Mouse (Mus musculus) fibroblast of lung, adult 2 months (primary cell): ENCODE results near the gene Adamtsl2.

Experiments
- DNase-seq: peaks from one replicate; pipeline ENCODE4 v3.0.0-alpha.2; 2011; ENCODE audit warnings: low read depth

Adamtsl2 gene

GRCm38 (mm10) chr2:27119766-27120165, 40.6 kb downstream of the Adamtsl2 start:
- DNase-seq, result no peak

DNA sequence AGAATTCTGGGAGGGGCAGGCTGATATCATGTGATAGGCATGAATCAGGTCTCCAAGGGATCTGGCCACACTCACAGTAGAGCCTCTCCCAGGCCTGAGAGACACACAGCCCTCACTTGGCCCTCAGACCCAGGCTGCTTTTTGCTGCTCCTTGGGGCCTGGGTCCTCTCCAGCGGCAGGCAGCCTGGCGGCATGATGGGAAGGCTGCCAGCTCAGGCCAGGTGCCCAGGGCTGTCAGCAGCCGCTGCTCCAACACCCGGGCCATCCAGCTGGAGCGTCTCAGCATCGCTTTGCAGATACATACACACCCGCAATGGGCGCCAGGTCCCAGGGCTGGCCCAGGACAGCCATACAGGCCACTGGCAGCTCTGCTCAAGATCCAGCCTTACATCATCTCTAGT, 41.1 kb downstream of the Adamtsl2 start:
- DNase-seq, result peak; percentile 31

- no peak for DNase-seq
These were observed 42.6 kb downstream of the Adamtsl2 start for GRCm38 (mm10) chr2:27121626-27122355.

GRCm38 (mm10) chr2:27122578-27122977, 43.4 kb downstream of the Adamtsl2 start:
- DNase-seq, result no peak

GRCm38 (mm10) chr2:27123121-27123520, 43.9 kb downstream of the Adamtsl2 start:
- no peak for DNase-seq

GRCm38 (mm10) chr2:27125979-27126378, 46.8 kb downstream of the Adamtsl2 start:
- DNase-seq, result no peak

DNA sequence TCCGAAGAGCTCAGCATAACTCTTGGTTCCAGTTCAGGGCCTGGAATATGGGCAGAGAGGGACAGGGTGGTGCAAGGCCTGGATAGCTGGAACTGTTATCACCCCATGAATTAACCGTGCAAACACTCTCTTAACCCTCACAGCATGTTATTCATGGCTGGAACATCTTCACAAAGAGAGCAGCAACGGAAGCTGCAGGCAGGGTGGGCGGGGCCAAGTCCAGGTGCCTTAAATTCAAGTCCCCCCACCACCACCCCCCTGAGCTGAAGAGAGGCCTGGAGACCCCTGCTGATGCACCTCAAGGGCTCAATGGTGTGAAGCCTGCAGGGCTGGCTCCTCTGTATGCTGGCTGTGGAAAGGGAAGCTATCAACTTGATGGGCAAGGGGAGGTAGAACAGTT, 47.3 kb downstream of the Adamtsl2 start:
- no peak for DNase-seq

DNA sequence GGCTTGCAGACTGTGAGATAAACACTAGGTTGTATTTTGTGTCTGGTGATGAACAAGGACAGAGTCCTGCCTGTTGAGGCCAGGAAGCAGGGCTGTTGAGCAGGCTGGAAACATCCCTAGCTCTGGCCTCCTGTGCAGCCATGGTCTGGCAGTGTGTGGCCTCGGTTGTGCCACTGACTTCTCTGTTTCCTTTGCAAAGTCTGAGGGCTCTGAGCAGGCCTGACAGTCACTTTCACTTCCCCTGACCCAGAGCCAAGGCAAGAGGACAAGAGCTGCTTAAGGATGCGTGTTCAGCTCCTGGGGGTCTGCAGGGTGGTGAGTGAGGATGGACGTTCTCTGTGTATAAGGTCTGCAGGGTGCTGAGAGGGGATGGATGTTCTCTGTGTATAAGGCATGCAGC, 49.8 kb downstream of the Adamtsl2 start:
- no peak for DNase-seq

DNA sequence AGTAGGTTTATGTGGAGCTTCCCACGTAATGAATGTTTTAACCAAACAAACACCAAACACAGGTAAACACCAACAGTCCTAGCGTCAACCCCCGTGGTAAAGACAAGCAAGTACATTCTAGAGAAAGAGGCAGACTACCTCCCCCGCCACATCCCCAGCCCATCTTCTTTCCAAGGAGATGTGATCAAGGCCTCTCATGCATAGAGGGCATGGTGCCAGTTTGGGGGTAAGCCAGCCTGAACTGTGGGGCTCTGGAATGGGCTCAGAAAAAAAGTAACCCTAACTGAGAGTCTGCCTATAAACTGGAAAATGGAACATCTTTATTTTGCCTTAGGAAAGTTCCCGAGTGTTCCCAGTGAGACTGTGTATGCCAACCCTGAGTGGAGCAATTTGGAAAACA, 56.8 kb downstream of the Adamtsl2 start:
- DNase-seq, result no peak

DNA sequence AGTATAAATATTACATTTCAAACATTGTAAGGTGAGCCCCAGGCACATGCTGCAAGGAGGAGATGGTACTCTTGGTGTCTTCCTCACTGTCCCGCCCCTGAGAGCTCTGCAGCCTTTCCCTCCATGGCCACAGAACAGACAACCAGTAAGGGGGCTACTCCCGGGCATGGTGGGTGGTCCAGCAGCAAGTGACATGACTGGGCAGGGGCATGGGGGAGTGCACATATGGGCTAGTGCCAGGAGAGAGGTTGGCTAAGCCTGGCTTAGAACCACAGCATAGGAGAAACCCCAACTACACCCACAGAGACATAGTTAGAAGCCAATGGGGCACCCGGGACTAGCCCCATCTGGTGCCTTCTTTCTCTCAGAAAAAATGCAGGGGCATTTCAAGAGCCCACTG, 57.2 kb downstream of the Adamtsl2 start:
- no peak for DNase-seq

DNA sequence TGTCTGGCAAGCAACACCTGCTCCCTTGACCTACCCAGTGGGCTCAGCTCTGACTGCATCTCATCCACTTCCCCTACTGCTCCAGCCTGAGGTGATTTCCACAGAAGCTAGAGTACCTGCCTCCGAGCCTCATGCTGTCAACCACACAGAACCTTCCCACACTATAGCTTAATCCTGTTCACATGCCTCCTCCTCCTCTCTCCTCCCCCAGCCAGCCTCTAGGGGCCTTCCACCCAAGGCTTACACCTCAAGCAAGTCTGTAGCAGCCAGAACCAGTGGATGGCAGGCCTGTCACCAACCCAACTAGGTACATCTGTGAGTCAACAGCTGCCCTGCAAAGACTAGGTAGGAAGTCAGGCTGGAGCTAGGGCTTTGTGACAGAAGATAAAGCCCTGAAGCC, 57.6 kb downstream of the Adamtsl2 start:
- DNase-seq, result no peak

DNA sequence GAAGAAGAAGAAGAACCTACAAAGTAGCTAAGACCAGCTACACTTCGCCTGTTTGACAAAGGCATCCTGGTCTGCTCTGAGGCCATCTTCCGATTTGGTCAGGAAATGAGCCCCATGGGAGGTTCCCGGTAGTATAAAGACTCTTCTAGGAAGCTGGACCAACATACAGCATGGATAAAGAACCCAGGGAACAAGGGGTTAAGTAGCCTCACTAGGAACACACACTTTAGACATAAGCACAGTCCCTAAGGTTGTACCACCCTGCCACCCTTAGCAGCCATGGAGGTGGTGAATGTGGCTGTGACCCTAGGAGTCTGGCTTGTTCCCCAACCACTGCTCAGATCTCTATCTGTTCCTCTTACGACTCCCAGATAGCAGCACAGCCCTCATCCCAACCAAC, 59.2 kb downstream of the Adamtsl2 start:
- no peak for DNase-seq

DNA sequence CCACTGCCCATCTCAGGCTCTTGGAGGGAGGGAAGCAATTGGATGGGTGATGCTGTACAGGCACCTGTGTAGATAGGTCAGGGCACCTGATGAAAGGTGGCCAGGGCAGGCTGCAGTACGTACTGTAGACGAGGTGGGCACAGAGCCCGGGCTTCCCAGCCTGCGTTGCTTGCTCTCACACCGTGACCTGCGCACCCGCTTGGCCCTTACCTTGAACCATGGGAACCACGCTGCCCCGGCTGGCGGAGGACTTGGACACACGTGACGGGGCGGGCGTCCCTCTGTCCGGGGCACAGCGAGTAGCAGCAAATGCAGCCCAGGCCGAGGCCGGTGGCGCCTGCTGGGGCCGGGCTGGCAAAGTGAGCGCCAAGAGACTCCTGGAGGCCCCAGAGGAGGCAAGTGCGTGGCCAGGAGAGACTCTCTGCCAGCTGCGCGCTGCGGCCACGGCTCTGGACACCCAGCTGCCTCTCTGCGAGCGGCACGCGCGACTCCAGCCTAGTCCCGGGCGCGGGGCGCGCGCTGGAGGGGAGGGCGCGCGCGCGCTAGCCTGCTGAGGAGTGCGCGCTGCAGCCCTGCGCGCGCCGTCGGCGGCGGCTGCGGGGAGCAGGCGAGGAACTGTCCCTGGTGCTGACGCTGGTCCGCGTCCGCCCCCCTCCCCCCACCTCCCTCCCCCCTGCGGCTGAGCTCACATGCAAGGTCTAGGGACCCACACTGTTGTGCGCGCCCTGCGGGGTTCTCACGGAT, 62.9 kb downstream of the Adamtsl2 start, which contains the start of gene Fam163b:
Fam163b (minus strand) TSS at position 542 of the 744 bp plus-strand sequence.
- no peak for DNase-seq

- no peak for DNase-seq
These were observed 65.8 kb downstream of the Adamtsl2 start for GRCm38 (mm10) chr2:27144957-27145356.

DNA sequence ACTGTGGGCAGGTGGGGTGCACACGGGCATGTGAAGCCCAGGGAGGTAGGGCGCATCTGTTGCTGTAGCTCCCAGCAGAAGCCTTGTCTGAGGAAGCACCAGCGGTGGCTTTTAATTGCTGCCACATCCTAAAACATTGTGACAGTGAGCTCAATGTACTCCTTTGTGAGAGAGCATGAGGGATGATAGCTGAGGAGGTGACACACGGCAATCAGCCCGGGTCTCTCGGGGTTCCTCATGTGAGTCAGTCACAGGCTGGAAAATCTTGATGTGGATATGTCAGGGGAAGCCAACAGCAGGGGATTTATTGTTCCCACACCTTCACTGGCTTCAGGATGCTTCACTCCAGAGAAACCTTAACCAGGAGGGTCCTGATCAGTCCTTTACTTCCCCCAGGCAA, 67.7 kb downstream of the Adamtsl2 start:
- DNase-seq, result no peak

- no peak for DNase-seq
These were observed 70.3 kb downstream of the Adamtsl2 start for GRCm38 (mm10) chr2:27149457-27149856.

- DNase-seq, result no peak
These were observed 75.4 kb downstream of the Adamtsl2 start for GRCm38 (mm10) chr2:27154466-27155185.

- DNase-seq, result no peak
These were observed 77.4 kb downstream of the Adamtsl2 start for GRCm38 (mm10) chr2:27156596-27156995.
